Mouse (Mus musculus): ENCODE data around the gene March11. TPM values are rescaled to one million over a fixed set of nuclear protein-coding genes. Genes with fewer than 3 reads are reported as not detected.

March11 gene
- total and polyA plus RNA-seq, 3 experiments = not detected

GRCm38 (mm10) chr15:26338343-26338742 is 29.5 kb downstream of the March11 start:
- Histone ChIP-seq H3K9me3 (replicated peaks; ENCODE audit: insufficient read depth, low read length) (no peaks in the 10 kb centered on the region), H3K9ac (ENCODE audit: control insufficient read depth, low read depth, low read length, poor library complexity, severe bottlenecking) (no peak overlapping the region)
- no peak for DNase-seq (ENCODE audit: low read depth, low spot score)

DNA sequence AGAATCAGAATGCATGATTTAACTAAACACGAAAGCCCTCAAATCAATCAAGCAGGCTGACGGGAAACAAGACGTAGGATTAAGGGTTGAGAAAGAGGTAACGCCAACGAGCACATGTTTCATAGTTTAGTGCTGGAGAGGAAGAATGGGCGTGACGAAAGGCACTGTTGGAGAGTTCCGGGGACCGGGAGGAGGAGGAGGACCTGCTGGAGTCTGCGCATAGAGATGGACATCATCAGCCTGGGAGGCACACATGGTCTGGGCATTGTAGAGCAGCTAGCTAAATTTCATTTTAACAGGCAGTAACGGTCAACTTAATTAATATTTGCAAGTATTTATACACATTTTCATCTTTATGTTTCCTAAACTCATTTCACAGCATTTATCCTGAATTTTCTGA is 31.6 kb downstream of the March11 start:
- no peak overlapping the region for H3K4me3 ChIP-seq (ENCODE audit: control insufficient read depth in 1 of 2, insufficient read depth in 1 of 2, low read depth in 2 of 2, low read length in 2 of 2)
- H3K27ac ChIP-seq (ENCODE audit: control insufficient read depth, low read depth, low read length) = no peak overlapping the region
- H3K79me2 ChIP-seq (ENCODE audit: control insufficient read depth, insufficient read depth, low read length, poor library complexity) = no peaks in the 10 kb centered on the region
- no peak for DNase-seq (ENCODE audit: low read depth, low spot score)
- no peaks in the 10 kb centered on the region for H3K36me3 ChIP-seq (ENCODE audit: control insufficient read depth in 1 of 2, insufficient read depth in 2 of 2, low read length in 2 of 2)
- no peak overlapping the region for H3K9ac ChIP-seq (ENCODE audit: control insufficient read depth, low read depth, low read length, poor library complexity, severe bottlenecking)
- TF ChIP-seq NELFE (IDR thresholded peaks at IDR 0.05; ENCODE audit: low read depth, low read length) (no peak), ZKSCAN1 (IDR thresholded peaks at IDR 0.05; ENCODE audit: low read depth, low read length) (no peak), CTCF (IDR thresholded peaks at IDR 0.05 in 2 of 3, conservative IDR thresholded peaks at IDR 0.05 in 1 of 3; ENCODE audit: control insufficient read depth in 1 of 3, insufficient read depth in 1 of 3, low read depth in 2 of 3, low read length in 3 of 3, poor library complexity in 1 of 3, severe bottlenecking in 1 of 3) (no peak), KAT2A (conservative IDR thresholded peaks at IDR 0.05; ENCODE audit: low read depth, low read length) (no peak), CHD1 (IDR thresholded peaks at IDR 0.05; ENCODE audit: low read depth, low read length) (no peak), ZMIZ1 (IDR thresholded peaks at IDR 0.05; ENCODE audit: low read depth, low read length) (no peak)
- no peaks in the 10 kb centered on the region for H3K27me3 ChIP-seq (ENCODE audit: control insufficient read depth in 1 of 2, insufficient read depth in 2 of 2, low read length in 2 of 2)
- H3K9me3 ChIP-seq (replicated peaks; ENCODE audit: insufficient read depth, low read length) = no peaks in the 10 kb centered on the region
- H3K4me1 ChIP-seq (ENCODE audit: control insufficient read depth in 1 of 2, insufficient read depth in 2 of 2, low read length in 2 of 2) = no peaks in the 10 kb centered on the region

More at GRCm38 (mm10) chr15:26338343-26338742, 29.5 kb downstream of the March11 start:
- Histone ChIP-seq H3K27me3 (ENCODE audit: control insufficient read depth in 1 of 2, insufficient read depth in 2 of 2, low read length in 2 of 2) (no peaks in the 10 kb centered on the region), H3K4me3 (ENCODE audit: control insufficient read depth in 1 of 2, insufficient read depth in 1 of 2, low read depth in 2 of 2, low read length in 2 of 2) (no peak overlapping the region), H3K4me1 (ENCODE audit: control insufficient read depth in 1 of 2, insufficient read depth in 2 of 2, low read length in 2 of 2) (no peaks in the 10 kb centered on the region), H3K79me2 (ENCODE audit: control insufficient read depth, insufficient read depth, low read length, poor library complexity) (no peaks in the 10 kb centered on the region), H3K36me3 (ENCODE audit: control insufficient read depth in 1 of 2, insufficient read depth in 2 of 2, low read length in 2 of 2) (no peaks in the 10 kb centered on the region), H3K27ac (ENCODE audit: control insufficient read depth, low read depth, low read length) (no peak overlapping the region)
- no peak for TF ChIP-seq GATA1 (IDR thresholded peaks at IDR 0.05; ENCODE audit: low read depth, low read length)
- TF ChIP-seq POLR2AphosphoS2 (IDR thresholded peaks at IDR 0.05; ENCODE audit: low read length) = no peak
- no peak for TF ChIP-seq ZMIZ1 (IDR thresholded peaks at IDR 0.05; ENCODE audit: low read depth, low read length)
- TF ChIP-seq MEF2A (IDR thresholded peaks at IDR 0.05; ENCODE audit: extremely low read depth, insufficient replicate concordance, low read depth, low read length, poor library complexity, severe bottlenecking) = no peak
- no peak for TF ChIP-seq RCOR1 (IDR thresholded peaks at IDR 0.05; ENCODE audit: low read depth, low read length)
- TF ChIP-seq TAL1 (IDR thresholded peaks at IDR 0.05; ENCODE audit: low read length) = no peak
- TF ChIP-seq RAD21 (IDR thresholded peaks at IDR 0.05; ENCODE audit: low read depth, low read length) = no peak
- TF ChIP-seq POLR2AphosphoS5 (IDR thresholded peaks at IDR 0.05; ENCODE audit: borderline replicate concordance, low read depth, low read length) = no peak

GRCm38 (mm10) chr15:26340966-26341365 is 32.1 kb downstream of the March11 start:
- no peak for DNase-seq (ENCODE audit: low read depth, low spot score)
- Histone ChIP-seq H3K36me3 (ENCODE audit: control insufficient read depth in 1 of 2, insufficient read depth in 2 of 2, low read length in 2 of 2) (no peaks in the 10 kb centered on the region), H3K9ac (ENCODE audit: control insufficient read depth, low read depth, low read length, poor library complexity, severe bottlenecking) (no peak overlapping the region), H3K4me1 (ENCODE audit: control insufficient read depth in 1 of 2, insufficient read depth in 2 of 2, low read length in 2 of 2) (no peaks in the 10 kb centered on the region), H3K4me3 (ENCODE audit: control insufficient read depth in 1 of 2, insufficient read depth in 1 of 2, low read depth in 2 of 2, low read length in 2 of 2) (no peak overlapping the region), H3K9me3 (replicated peaks; ENCODE audit: insufficient read depth, low read length) (no peaks in the 10 kb centered on the region), H3K79me2 (ENCODE audit: control insufficient read depth, insufficient read depth, low read length, poor library complexity) (no peaks in the 10 kb centered on the region), H3K27ac (ENCODE audit: control insufficient read depth, low read depth, low read length) (no peak overlapping the region), H3K27me3 (ENCODE audit: control insufficient read depth in 1 of 2, insufficient read depth in 2 of 2, low read length in 2 of 2) (no peaks in the 10 kb centered on the region)
- TF ChIP-seq JUND (IDR thresholded peaks at IDR 0.05; ENCODE audit: low read depth, low read length) = no peak
- no peak for TF ChIP-seq CHD2 (IDR thresholded peaks at IDR 0.05; ENCODE audit: low read length)
- TF ChIP-seq POLR2AphosphoS2 (IDR thresholded peaks at IDR 0.05; ENCODE audit: low read length) = no peak
- TF ChIP-seq ZNF384 (IDR thresholded peaks at IDR 0.05; ENCODE audit: low read depth, low read length) = no peak
- no peak for TF ChIP-seq MYB (IDR thresholded peaks at IDR 0.05; ENCODE audit: low read depth, low read length)
- TF ChIP-seq USF2 (IDR thresholded peaks at IDR 0.05; ENCODE audit: borderline replicate concordance in 1 of 2, insufficient read depth in 1 of 2, low read depth in 1 of 2, low read length in 2 of 2) = no peak
- no peak for TF ChIP-seq RAD21 (IDR thresholded peaks at IDR 0.05; ENCODE audit: low read depth, low read length)
- TF ChIP-seq ETS1 (IDR thresholded peaks at IDR 0.05; ENCODE audit: low read depth, low read length) = no peak
- TF ChIP-seq EP300 (IDR thresholded peaks at IDR 0.05; ENCODE audit: low read depth in 1 of 2, low read length in 2 of 2) = no peak
- no peak for TF ChIP-seq MAFK (IDR thresholded peaks at IDR 0.05; ENCODE audit: borderline replicate concordance, low read depth, low read length)
- TF ChIP-seq POLR2A (IDR thresholded peaks at IDR 0.05; ENCODE audit: control insufficient read depth in 1 of 2, insufficient read depth in 1 of 2, low read depth in 1 of 2, low read length in 2 of 2, poor library complexity in 1 of 2) = no peak
- no peak for TF ChIP-seq NRF1 (IDR thresholded peaks at IDR 0.05; ENCODE audit: insufficient read depth, low read depth, low read length, poor library complexity, severe bottlenecking)
- no peak for TF ChIP-seq MXI1 (IDR thresholded peaks at IDR 0.05; ENCODE audit: low read depth, low read length)
- TF ChIP-seq USF1 (IDR thresholded peaks at IDR 0.05; ENCODE audit: low read depth, low read length) = no peak
- no peak for TF ChIP-seq E2F4 (IDR thresholded peaks at IDR 0.05; ENCODE audit: borderline replicate concordance, low read depth, low read length)
- no peak for TF ChIP-seq UBTF (IDR thresholded peaks at IDR 0.05; ENCODE audit: borderline replicate concordance, insufficient read depth, low read depth, low read length)
